Mouse (Mus musculus) adrenal gland, adult 18-20 months (tissue): ENCODE measurements around the gene Gm10272. TPM values are rescaled to one million over a fixed set of nuclear protein-coding genes. Genes with fewer than 3 reads are reported as not detected.
"Not testable (repeated sequence)": the region's sequence is repeated elsewhere in the genome, so short reads cannot be mapped to it uniquely, and the experiment has no call there.

Experiments
- DNase-seq, 2 experiments: peaks; one replicate each; pipeline ENCODE4 v3.0.0; 2021 to 2022; ENCODE audit warnings: low spot score in 2 of 2
- total RNA-seq, 2 experiments: library from RNA; stranded (reverse); gene quantifications; 1 replicate in 1 of 2; 2 replicates in 1 of 2; pipeline ENCODE4 v1.2.3; 2021

The Gm10272 gene
- total RNA-seq, 2 experiments from 2014 or later = not detected

GRCm38 (mm10) chr10:77726186-77726585 lies 19.8 kb downstream of the Gm10272 start, which contains the start of gene Gm10100:
Gm10100 (plus strand) TSS chr10:77726486.
- no peak for DNase-seq

- DNase-seq = no peak
Measured at GRCm38 (mm10) chr10:77728280-77728679, 21.9 kb downstream of the Gm10272 start.

GRCm38 (mm10) chr10:77729241-77729640 lies 22.8 kb downstream of the Gm10272 start:
- DNase-seq = peak; percentile 8 to 25

DNA sequence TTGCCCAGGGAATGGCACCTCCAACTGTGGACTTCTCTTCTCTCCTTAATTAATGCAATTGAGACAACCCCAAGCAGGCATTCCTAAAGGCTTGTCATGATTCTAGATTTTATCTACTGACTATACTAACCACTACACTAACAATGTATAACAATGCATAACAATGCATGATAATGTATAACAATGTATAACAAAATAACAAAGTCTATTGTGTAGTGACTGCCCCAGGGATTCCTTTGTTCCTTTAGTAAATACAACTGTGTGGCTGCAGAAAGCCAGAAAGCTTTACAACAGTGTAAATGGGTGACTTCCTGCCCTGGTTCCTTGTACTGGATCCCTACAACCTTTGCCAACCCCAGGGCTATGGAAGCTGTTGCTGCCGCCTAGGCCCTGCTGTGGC lies 29.5 kb downstream of the Gm10272 start:
- no peak for DNase-seq

GRCm38 (mm10) chr10:77738929-77739328 lies 32.5 kb downstream of the Gm10272 start:
- no peak for DNase-seq

DNA sequence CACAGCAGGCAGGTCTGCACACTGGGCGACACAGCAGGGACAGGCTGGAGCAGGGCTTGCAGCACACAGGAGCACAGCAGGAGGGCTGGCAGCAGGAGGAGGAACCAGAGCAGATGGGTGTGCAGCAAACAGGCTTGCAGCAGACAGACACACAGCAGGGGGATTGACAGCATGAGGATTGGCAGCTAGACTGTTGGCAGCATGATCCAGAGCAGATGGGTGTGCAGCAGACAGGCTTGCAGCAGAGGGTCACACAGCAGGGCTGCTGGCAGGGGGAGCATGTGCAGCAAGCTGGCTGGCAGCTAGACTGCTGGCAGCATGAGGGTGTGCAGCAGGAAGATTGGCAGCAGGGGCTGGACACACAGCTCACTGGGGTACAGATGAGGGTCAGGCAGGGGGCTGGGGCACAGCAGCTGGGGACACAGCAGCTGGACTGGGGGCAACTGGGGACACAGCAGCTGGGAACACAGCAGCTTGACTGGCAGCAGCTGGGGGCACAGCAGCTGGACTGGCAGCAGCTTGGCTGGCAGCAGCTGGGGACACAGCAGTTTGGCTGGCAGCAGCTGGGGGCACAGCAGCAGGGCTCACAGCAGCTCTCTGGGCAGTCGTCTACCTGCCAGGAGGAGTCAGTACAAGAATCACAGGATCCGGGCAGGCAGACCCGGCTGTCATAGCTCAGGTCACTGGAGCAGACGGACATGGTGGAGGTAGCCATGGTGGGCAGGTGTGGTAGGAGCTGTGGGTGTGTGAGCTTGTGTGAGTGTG lies 35.7 kb downstream of the Gm10272 start, which contains the start of gene Gm18596:
Gene Gm18596 (minus strand): TSS at position 715 of the 765 bp plus-strand sequence.
- not testable (repeated sequence) for DNase-seq

DNA sequence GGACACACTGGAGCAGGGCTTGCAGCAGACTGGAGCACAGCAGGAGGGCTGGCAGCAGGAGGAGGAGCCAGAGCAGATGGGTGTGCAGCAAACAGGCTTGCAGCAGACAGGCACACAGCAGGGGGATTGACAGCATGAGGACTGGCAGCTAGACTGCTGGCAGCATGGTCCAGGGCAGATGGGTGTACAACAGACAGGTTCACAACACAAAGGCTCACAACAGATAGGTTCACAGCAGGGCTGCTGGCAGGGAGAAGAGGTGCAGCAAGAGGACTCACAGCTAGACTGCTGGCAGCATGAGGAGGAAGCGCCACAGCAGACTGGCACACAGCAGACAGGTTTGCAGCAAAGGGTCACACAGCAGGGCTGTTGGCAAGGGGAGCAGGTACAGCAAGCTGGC lies 44.3 kb downstream of the Gm10272 start:
- not testable (repeated sequence) for DNase-seq

DNA sequence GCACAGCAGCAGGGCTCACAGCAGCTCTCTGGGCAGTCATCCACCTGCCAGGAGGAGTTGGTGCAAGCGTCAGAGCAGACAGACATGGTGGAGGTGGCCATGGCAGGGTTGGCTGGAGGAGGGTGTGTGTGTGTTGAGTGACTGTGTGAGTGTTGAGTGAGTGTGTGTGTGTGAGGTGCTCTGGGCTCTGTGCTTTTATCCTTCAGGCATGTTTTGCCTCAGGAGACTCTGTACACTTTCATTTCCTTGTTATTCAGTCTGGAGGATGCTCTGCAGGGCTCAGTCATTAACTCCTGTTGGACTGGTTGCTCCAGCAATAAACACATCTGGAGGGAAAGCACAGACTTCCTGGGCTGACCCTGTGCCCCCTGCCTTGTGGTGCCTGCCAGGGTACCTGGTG lies 44.8 kb downstream of the Gm10272 start, which contains the start of gene Gm9736:
Gene Gm9736 (minus strand): TSS at position 101 of the 400 bp plus-strand sequence.
- not testable (repeated sequence) for DNase-seq

- not testable (repeated sequence) for DNase-seq
Measured at GRCm38 (mm10) chr10:77752312-77752711, 45.9 kb downstream of the Gm10272 start.

DNA sequence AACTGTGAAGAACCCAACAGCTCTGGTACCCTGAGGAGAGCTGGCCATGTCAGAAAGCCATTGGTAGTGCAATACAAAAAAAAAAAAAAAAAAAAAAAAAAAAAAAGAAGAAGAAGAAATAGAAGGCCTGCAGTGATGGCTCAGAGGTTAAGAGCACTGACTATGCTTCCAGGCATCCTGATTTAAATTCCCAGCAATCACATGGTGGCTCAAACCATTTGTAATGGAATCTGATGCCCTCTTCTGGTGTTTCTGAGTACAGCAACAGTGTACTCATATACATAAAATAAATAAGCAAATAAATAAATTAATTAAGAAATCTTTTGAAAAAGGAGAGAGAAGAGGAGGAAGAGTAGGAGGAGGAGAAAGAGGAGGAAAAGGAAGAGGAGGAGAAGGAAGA lies 47.0 kb downstream of the Gm10272 start:
- DNase-seq = no peak

Other genes starting within 250 kb of the Gm10272 start
- gene Fam207a, start 190.8 kb upstream of the Gm10272 start, total RNA-seq = 10 to 100 TPM; 19.5 to 21.9 TPM
- gene Itgb2, start 176.4 kb upstream of the Gm10272 start, total RNA-seq = 10 to 100 TPM in 1 of 2 experiments, 1 to 10 TPM in 1; 7.8 to 16.2 TPM
- 100 to 1,000 TPM; 175 to 203 TPM for gene Pttg1ip, start 124.9 kb upstream of the Gm10272 start, total RNA-seq
- gene Sumo3, start 100.5 kb upstream of the Gm10272 start, total RNA-seq = 10 to 100 TPM; 91.8 to 98.8 TPM
- gene Gm49325, start 100.4 kb upstream of the Gm10272 start, total RNA-seq = 10 to 100 TPM; 13.1 to 17.1 TPM
- 10 to 100 TPM; 67.2 to 74.1 TPM for gene Ube2g2, start 84.4 kb upstream of the Gm10272 start, total RNA-seq
- gene Tspear, start 20.1 kb upstream of the Gm10272 start, total RNA-seq = under 1 TPM; 0.27 to 0.51 TPM
- gene Gm19402, start 15.9 kb upstream of the Gm10272 start, total RNA-seq = not detected
- not detected for gene Gm9508, start 9.4 kb upstream of the Gm10272 start, total RNA-seq
- gene Gm10024, start 4.8 kb downstream of the Gm10272 start, total RNA-seq = not detected
- not detected for gene Gm10142, start 9.2 kb downstream of the Gm10272 start, total RNA-seq
- gene Krtap12-1, start 14.0 kb downstream of the Gm10272 start, total RNA-seq = not detected
- gene Gm10100, start 19.9 kb downstream of the Gm10272 start, total RNA-seq = not detected
- gene Gm18596, start 36.0 kb downstream of the Gm10272 start, total RNA-seq = not detected
- gene Gm9736, start 44.7 kb downstream of the Gm10272 start, total RNA-seq = not detected
- not detected for gene Gm3233, start 53.1 kb downstream of the Gm10272 start, total RNA-seq
- not detected for gene Gm3238, start 64.7 kb downstream of the Gm10272 start, total RNA-seq
- gene Gm7138, start 70.3 kb downstream of the Gm10272 start, total RNA-seq = not detected
- gene Gm3250, start 75.9 kb downstream of the Gm10272 start, total RNA-seq = not detected
- gene Gm7137, start 81.6 kb downstream of the Gm10272 start, total RNA-seq = not detected
- not detected for gene Gm9639, start 88.5 kb downstream of the Gm10272 start, total RNA-seq
- not detected for gene Gm19668, start 92.5 kb downstream of the Gm10272 start, total RNA-seq
- not detected for gene Gm9507, start 105.2 kb downstream of the Gm10272 start, total RNA-seq
- not detected for gene Gm2696, start 108.1 kb downstream of the Gm10272 start, total RNA-seq
- gene Krtap10-4, start 120.5 kb downstream of the Gm10272 start, total RNA-seq = not detected
- not detected for gene Krtap10-10, start 129.3 kb downstream of the Gm10272 start, total RNA-seq
- not detected for gene Gm36176, start 140.2 kb downstream of the Gm10272 start, total RNA-seq
- not detected for gene Gm10318, start 146.2 kb downstream of the Gm10272 start, total RNA-seq
- not detected for gene Gm3285, start 155.3 kb downstream of the Gm10272 start, total RNA-seq
- gene Lrrc3, start 195.9 kb downstream of the Gm10272 start, total RNA-seq = 1 to 10 TPM; 3.9 to 6.8 TPM